Mouse (Mus musculus): ENCODE data around the gene Prkra.

- no peak for TF ChIP-seq BHLHE40 (IDR thresholded peaks at IDR 0.05; ENCODE audit: low read depth, low read length)
- TF ChIP-seq POLR2A (IDR thresholded peaks at IDR 0.05; ENCODE audit: low read depth, low read length): no peak
- TF ChIP-seq ZMIZ1 (IDR thresholded peaks at IDR 0.05; ENCODE audit: low read depth, low read length): no peak
- no peak for TF ChIP-seq KAT2A (IDR thresholded peaks at IDR 0.05; ENCODE audit: insufficient replicate concordance, low read length)
- TF ChIP-seq CTCF (conservative IDR thresholded peaks at IDR 0.05 in 1 of 2, IDR thresholded peaks at IDR 0.05 in 1 of 2; ENCODE audit: low read depth in 2 of 2, low read length in 2 of 2): no peak
- TF ChIP-seq MAX (IDR thresholded peaks at IDR 0.05; ENCODE audit: low read length): no peak
Measured at GRCm38 (mm10) chr2:76686986-76687385, 39.2 kb upstream of the Prkra start.

Measured in CH12.LX (cell line).